Mouse (Mus musculus): ENCODE measurements at regions not wholly inside any gene's neighbourhood (a gene's known extent, or its start where the extent isn't known, plus 50 kb on each side); places are given as distances from the start of the nearest gene placed in this dataset.
A peak's percentile ranks its signal among the peaks of the same experiment; 100 is the strongest.

GRCm38 (mm10) chr13:99056432-99057292 is 72.3 kb upstream of the 1700024P04Rik start:
- no peaks in the 10 kb centered on the region for H3K27me3 ChIP-seq (ENCODE audit: control insufficient read depth, insufficient read depth, low read length)
- H3K9ac ChIP-seq (replicated peaks; ENCODE audit: low read length): no peak overlapping the region
- no peak overlapping the region for H3K4me2 ChIP-seq (ENCODE audit: low read length)
- DNase-seq (peak; percentile 46), ATAC-seq (ENCODE audit: low FRiP score, low TSS enrichment) (no peak)
- no peaks in the 10 kb centered on the region for H3K9me3 ChIP-seq (ENCODE audit: control insufficient read depth, low read length)
- no peaks in the 10 kb centered on the region for H3K36me3 ChIP-seq (ENCODE audit: control insufficient read depth, insufficient read depth, low read length)
- H3K27ac ChIP-seq (replicated peaks; ENCODE audit: low read depth, low read length): no peak overlapping the region
- H3K4me3 ChIP-seq (replicated peaks; ENCODE audit: low read depth, low read length): no peak overlapping the region
- 43% methylated on average over 19 of the region's 19 CpGs for WGBS
- peaks cover 4% of the 10 kb centered on the region for H3K4me1 ChIP-seq (ENCODE audit: control insufficient read depth, insufficient read depth, low read length)

- Histone ChIP-seq H3K4me1 (ENCODE audit: control insufficient read depth, insufficient read depth, low read length) (peaks cover 4% of the 10 kb centered on the region), H3K4me3 (replicated peaks; ENCODE audit: low read depth, low read length) (no peak overlapping the region), H3K27me3 (ENCODE audit: control insufficient read depth, insufficient read depth, low read length) (no peaks in the 10 kb centered on the region), H3K9me3 (ENCODE audit: control insufficient read depth, low read length) (no peaks in the 10 kb centered on the region), H3K27ac (replicated peaks; ENCODE audit: low read depth, low read length) (no peak overlapping the region), H3K4me2 (ENCODE audit: low read length) (no peak overlapping the region), H3K9ac (replicated peaks; ENCODE audit: low read length) (no peak overlapping the region), H3K36me3 (ENCODE audit: control insufficient read depth, insufficient read depth, low read length) (no peaks in the 10 kb centered on the region)
- WGBS: 37% methylated on average over 11 of the region's 11 CpGs
- peak; percentile 34 for DNase-seq
- no peak for ATAC-seq (ENCODE audit: low FRiP score, low TSS enrichment)
These were observed 71.4 kb upstream of the 1700024P04Rik start for GRCm38 (mm10) chr13:99055609-99056321.

- ATAC-seq (ENCODE audit: low FRiP score, low TSS enrichment) (no peak), DNase-seq (no peak)
- H3K36me3 ChIP-seq (ENCODE audit: control insufficient read depth, insufficient read depth, low read length): no peaks in the 10 kb centered on the region
- H3K4me2 ChIP-seq (ENCODE audit: low read length): no peak overlapping the region
- no peaks in the 10 kb centered on the region for H3K9me3 ChIP-seq (ENCODE audit: control insufficient read depth, low read length)
- H3K4me3 ChIP-seq (replicated peaks; ENCODE audit: low read depth, low read length): no peak overlapping the region
- peaks cover 2% of the 10 kb centered on the region for H3K4me1 ChIP-seq (ENCODE audit: control insufficient read depth, insufficient read depth, low read length)
- no peaks in the 10 kb centered on the region for H3K27me3 ChIP-seq (ENCODE audit: control insufficient read depth, insufficient read depth, low read length)
- no peak overlapping the region for H3K9ac ChIP-seq (replicated peaks; ENCODE audit: low read length)
- WGBS: 92% methylated on average over 1 of the region's 1 CpGs
- H3K27ac ChIP-seq (replicated peaks; ENCODE audit: low read depth, low read length): no peak overlapping the region
These were observed 67.7 kb upstream of the 1700024P04Rik start for GRCm38 (mm10) chr13:99052076-99052475.

- H3K4me1 ChIP-seq (ENCODE audit: control insufficient read depth, insufficient read depth, low read length): no peaks in the 10 kb centered on the region
- WGBS: 64% methylated on average over 4 of the region's 4 CpGs
- no peak for DNase-seq
- H3K27ac ChIP-seq (replicated peaks; ENCODE audit: low read depth, low read length): no peak overlapping the region
- H3K36me3 ChIP-seq (ENCODE audit: control insufficient read depth, insufficient read depth, low read length): no peaks in the 10 kb centered on the region
- H3K27me3 ChIP-seq (ENCODE audit: control insufficient read depth, insufficient read depth, low read length): no peaks in the 10 kb centered on the region
- no peak overlapping the region for H3K9ac ChIP-seq (replicated peaks; ENCODE audit: low read length)
- no peak overlapping the region for H3K4me3 ChIP-seq (replicated peaks; ENCODE audit: low read depth, low read length)
- H3K9me3 ChIP-seq (ENCODE audit: control insufficient read depth, low read length): no peaks in the 10 kb centered on the region
- no peak overlapping the region for H3K4me2 ChIP-seq (ENCODE audit: low read length)
- no peak for ATAC-seq (ENCODE audit: low FRiP score, low TSS enrichment)
These were observed 65.3 kb upstream of the 1700024P04Rik start for GRCm38 (mm10) chr13:99049699-99050098.

GRCm38 (mm10) chr13:99048651-99049100 is 64.3 kb upstream of the 1700024P04Rik start:
- 91% methylated on average over 5 of the region's 5 CpGs for WGBS
- Histone ChIP-seq H3K9me3 (ENCODE audit: control insufficient read depth, low read length) (no peaks in the 10 kb centered on the region), H3K4me2 (ENCODE audit: low read length) (no peak overlapping the region), H3K36me3 (ENCODE audit: control insufficient read depth, insufficient read depth, low read length) (no peaks in the 10 kb centered on the region), H3K4me3 (replicated peaks; ENCODE audit: low read depth, low read length) (no peak overlapping the region), H3K4me1 (ENCODE audit: control insufficient read depth, insufficient read depth, low read length) (no peaks in the 10 kb centered on the region), H3K9ac (replicated peaks; ENCODE audit: low read length) (no peak overlapping the region), H3K27ac (replicated peaks; ENCODE audit: low read depth, low read length) (no peak overlapping the region), H3K27me3 (ENCODE audit: control insufficient read depth, insufficient read depth, low read length) (no peaks in the 10 kb centered on the region)
- no peak for DNase-seq
- ATAC-seq (ENCODE audit: low FRiP score, low TSS enrichment): no peak

GRCm38 (mm10) chr13:99047219-99047618 is 62.9 kb upstream of the 1700024P04Rik start:
- ATAC-seq (ENCODE audit: low FRiP score, low TSS enrichment) (no peak), DNase-seq (no peak)
- no peaks in the 10 kb centered on the region for H3K9me3 ChIP-seq (ENCODE audit: control insufficient read depth, low read length)
- no peak overlapping the region for H3K9ac ChIP-seq (replicated peaks; ENCODE audit: low read length)
- no peaks in the 10 kb centered on the region for H3K4me1 ChIP-seq (ENCODE audit: control insufficient read depth, insufficient read depth, low read length)
- no peak overlapping the region for H3K4me3 ChIP-seq (replicated peaks; ENCODE audit: low read depth, low read length)
- H3K27me3 ChIP-seq (ENCODE audit: control insufficient read depth, insufficient read depth, low read length): no peaks in the 10 kb centered on the region
- H3K27ac ChIP-seq (replicated peaks; ENCODE audit: low read depth, low read length): no peak overlapping the region
- H3K36me3 ChIP-seq (ENCODE audit: control insufficient read depth, insufficient read depth, low read length): no peaks in the 10 kb centered on the region
- no peak overlapping the region for H3K4me2 ChIP-seq (ENCODE audit: low read length)
- 79% methylated on average over 7 of the region's 7 CpGs for WGBS

- no peaks in the 10 kb centered on the region for H3K4me1 ChIP-seq (ENCODE audit: control insufficient read depth, insufficient read depth, low read length)
- H3K4me3 ChIP-seq (replicated peaks; ENCODE audit: low read depth, low read length): no peak overlapping the region
- no peak overlapping the region for H3K9ac ChIP-seq (replicated peaks; ENCODE audit: low read length)
- WGBS: 82% methylated on average over 1 of the region's 1 CpGs
- no peaks in the 10 kb centered on the region for H3K27me3 ChIP-seq (ENCODE audit: control insufficient read depth, insufficient read depth, low read length)
- no peak for ATAC-seq (ENCODE audit: low FRiP score, low TSS enrichment)
- no peak overlapping the region for H3K27ac ChIP-seq (replicated peaks; ENCODE audit: low read depth, low read length)
- no peaks in the 10 kb centered on the region for H3K9me3 ChIP-seq (ENCODE audit: control insufficient read depth, low read length)
- no peak overlapping the region for H3K4me2 ChIP-seq (ENCODE audit: low read length)
- DNase-seq: no peak
- no peaks in the 10 kb centered on the region for H3K36me3 ChIP-seq (ENCODE audit: control insufficient read depth, insufficient read depth, low read length)
These were observed 62.4 kb upstream of the 1700024P04Rik start for GRCm38 (mm10) chr13:99046737-99047136.

GRCm38 (mm10) chr13:99042086-99042485 is 57.7 kb upstream of the 1700024P04Rik start:
- Histone ChIP-seq H3K27ac (replicated peaks; ENCODE audit: low read depth, low read length) (no peak overlapping the region), H3K4me1 (ENCODE audit: control insufficient read depth, insufficient read depth, low read length) (no peaks in the 10 kb centered on the region), H3K36me3 (ENCODE audit: control insufficient read depth, insufficient read depth, low read length) (no peaks in the 10 kb centered on the region), H3K27me3 (ENCODE audit: control insufficient read depth, insufficient read depth, low read length) (no peaks in the 10 kb centered on the region), H3K4me2 (ENCODE audit: low read length) (no peak overlapping the region), H3K9ac (replicated peaks; ENCODE audit: low read length) (no peak overlapping the region), H3K9me3 (ENCODE audit: control insufficient read depth, low read length) (no peaks in the 10 kb centered on the region), H3K4me3 (replicated peaks; ENCODE audit: low read depth, low read length) (no peak overlapping the region)
- WGBS: 92% methylated on average over 6 of the region's 6 CpGs
- ATAC-seq (ENCODE audit: low FRiP score, low TSS enrichment): no peak
- no peak for DNase-seq
